Mouse (Mus musculus) spleen, postnatal 14 days (tissue): ENCODE measurements at regions not wholly inside any gene's neighbourhood (a gene's known extent, or its start where the extent isn't known, plus 50 kb on each side); places are given as distances from the start of the nearest gene placed in this dataset.
A peak's percentile ranks its signal among the peaks of the same experiment; 100 is the strongest.

Source experiments
- DNase-seq, 2 experiments: peaks; one replicate each; pipeline ENCODE4 v3.0.0; 2021 to 2022; ENCODE audit warnings: low spot score in 2 of 2

GRCm38 (mm10) chr2:157633286-157633685, 62.2 kb upstream of the Blcap start:
- DNase-seq = no peak

GRCm38 (mm10) chr2:157635670-157636069, 64.6 kb upstream of the Blcap start:
- peak in 1 of 2 experiments; percentile 21 for DNase-seq

DNA sequence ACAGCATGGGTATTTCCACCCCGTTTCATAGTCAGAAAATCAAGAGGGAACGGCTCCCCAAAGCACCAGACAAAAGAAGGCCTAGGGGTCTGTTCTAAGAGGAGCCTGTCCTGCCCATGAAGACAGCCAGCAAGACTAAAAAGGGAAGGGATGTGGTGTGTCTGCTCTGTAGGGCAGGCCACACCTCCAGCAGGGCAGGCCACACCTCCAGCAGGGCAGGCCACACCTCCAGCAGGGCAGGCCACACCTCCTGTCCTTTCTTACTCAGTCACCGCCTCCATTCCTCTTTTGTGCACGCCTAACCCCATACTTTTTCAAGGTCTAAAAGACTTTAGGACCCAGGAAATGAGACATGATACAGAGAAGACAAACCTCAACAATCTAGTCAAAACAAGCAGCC, 69.8 kb upstream of the Blcap start:
- no peak for DNase-seq

GRCm38 (mm10) chr2:157663584-157664375, 73.4 kb upstream of the Ctnnbl1 start:
- DNase-seq = peak in 1 of 2 experiments; percentile 15

DNA sequence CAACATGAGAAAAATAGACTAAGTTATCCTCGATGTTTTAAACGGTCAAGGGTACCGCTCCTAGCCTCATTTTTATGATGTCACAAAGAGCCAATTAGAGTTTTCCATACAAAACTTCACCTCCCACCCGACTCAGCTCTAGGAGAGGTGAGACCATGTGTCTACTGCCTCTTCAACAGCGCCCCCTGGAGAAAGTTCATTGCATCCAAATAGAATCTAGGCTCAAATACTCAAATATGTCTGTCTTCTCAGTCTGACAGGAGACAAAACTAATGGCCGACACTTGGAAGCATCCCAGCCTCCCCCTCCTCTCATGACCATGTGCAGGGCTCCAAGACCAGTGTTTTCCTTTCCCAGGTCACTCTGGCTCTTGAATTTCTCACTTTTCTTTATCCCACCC, 72.7 kb upstream of the Ctnnbl1 start:
- no peak for DNase-seq

GRCm38 (mm10) chr2:157670191-157670590, 67.0 kb upstream of the Ctnnbl1 start:
- DNase-seq = no peak

DNA sequence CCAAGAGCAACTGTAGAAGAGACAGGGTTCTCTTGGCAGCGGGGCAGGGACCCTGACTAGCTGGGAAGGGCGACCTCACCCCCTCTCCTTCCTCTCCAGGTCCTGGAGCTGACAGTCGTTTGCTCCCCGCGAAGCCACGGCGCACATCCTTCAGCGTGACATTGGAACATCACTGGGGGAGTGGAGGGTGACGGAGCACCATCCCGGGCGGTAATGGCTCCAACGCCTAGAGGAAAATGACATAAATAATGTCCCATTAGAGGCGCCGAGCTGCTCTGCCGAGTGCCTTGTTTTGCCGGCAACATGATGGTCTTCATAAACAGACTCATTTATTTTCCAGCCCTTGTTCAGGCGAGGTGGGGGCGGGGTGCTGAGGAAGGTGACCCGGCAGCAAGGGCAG, 62.3 kb upstream of the Ctnnbl1 start:
- DNase-seq = no peak

- DNase-seq = no peak
Measured at GRCm38 (mm10) chr2:157676396-157677176, 60.6 kb upstream of the Ctnnbl1 start.

DNA sequence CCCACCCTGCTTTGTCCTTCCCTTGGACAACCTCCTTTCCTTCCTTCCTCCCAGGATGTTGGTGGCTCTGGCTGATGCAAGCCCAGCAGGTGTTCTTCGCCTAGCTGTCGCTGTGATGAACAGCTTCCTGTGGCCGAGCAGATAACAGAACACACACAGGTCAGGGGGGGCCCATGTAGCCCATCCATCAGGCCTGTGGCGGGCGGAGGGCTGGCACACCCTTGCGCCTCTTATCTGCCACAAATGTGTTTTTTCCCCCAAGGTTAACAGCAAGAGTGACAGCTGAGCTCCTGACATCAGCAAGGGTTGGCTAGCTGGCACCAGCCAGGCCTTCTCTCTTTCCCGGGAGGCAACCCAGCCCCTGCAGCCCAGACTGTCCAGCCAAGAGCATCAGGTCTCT, 59.9 kb upstream of the Ctnnbl1 start:
- no peak for DNase-seq

DNA sequence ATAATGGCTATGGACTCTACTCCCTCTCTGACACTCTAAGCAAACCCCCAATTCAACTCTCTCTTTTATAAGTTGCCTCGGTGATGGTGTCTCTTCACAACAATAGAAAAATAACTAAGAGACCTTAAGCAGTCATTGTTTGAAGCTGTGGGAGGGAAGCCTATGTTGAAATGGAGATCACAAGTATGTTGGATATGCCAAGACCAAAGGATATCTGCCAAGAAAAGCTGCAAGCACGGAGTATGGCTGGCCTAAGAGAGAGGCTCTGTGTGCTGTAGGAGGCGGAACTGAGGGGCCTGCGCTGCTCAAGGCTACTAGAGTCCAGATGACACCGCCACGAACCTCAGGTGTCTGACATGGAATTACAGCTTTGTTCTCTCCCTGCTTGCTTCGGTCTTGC, 55.3 kb upstream of the Ctnnbl1 start:
- no peak for DNase-seq
